Mouse (Mus musculus) testis, adult 2 months (tissue): ENCODE measurements at regions not wholly inside any gene's neighbourhood (a gene's known extent, or its start where the extent isn't known, plus 50 kb on each side); places are given as distances from the start of the nearest gene placed in this dataset.

Experiments used
- CTCF ChIP-seq: fragments of 200-500 bp; IDR thresholded peaks from 2 replicates; pipeline ENCODE4 v1.5.1; 2012; ENCODE audit warnings: low read depth, mild to moderate bottlenecking, inconsistent platforms, low read length, moderate library complexity; ENCODE audit not compliant: control insufficient read depth, insufficient read depth, insufficient replicate concordance
- POLR2A ChIP-seq: fragments of 200-500 bp; IDR thresholded peaks from 2 replicates; pipeline ENCODE4 v1.6.1; 2012; ENCODE audit warnings: low read depth, mild to moderate bottlenecking, inconsistent platforms, low read length, moderate library complexity; ENCODE audit not compliant: control insufficient read depth

GRCm38 (mm10) chr17:72674658-72675057 lies 70.2 kb upstream of the Alk start:
- TF ChIP-seq CTCF = no peak
- TF ChIP-seq POLR2A = no peak
